Mouse (Mus musculus) limb, embryonic 13.5 days (tissue): Measurements from ENCODE around the gene Itih5. TPM values are rescaled to one million over a fixed set of nuclear protein-coding genes. Genes with fewer than 3 reads are reported as not detected.
A peak's percentile ranks its signal among the peaks of the same experiment; 100 is the strongest.

ENCODE experiments used
- ATAC-seq: fragments of 200-750 bp; cut with Nextera tagmentation; 2 replicates; pipeline ENCODE4 v1.8.0; 2017; ENCODE audit warnings: low read depth, moderate number of reproducible peaks, moderate TSS enrichment; ENCODE audit not compliant: low FRiP score
- H3K27ac ChIP-seq: fragments of 300-500 bp; sonication (generic); 2 replicates; pipeline ENCODE4 v1.5.1; 2015; ENCODE audit warnings: inconsistent platforms, mild to moderate bottlenecking, moderate library complexity
- H3K27me3 ChIP-seq: fragments of 300-500 bp; sonication (generic); 2 replicates; pipeline ENCODE4 v1.6.1; 2015; ENCODE audit warnings: mild to moderate bottlenecking, inconsistent platforms
- H3K36me3 ChIP-seq: fragments of 300-500 bp; sonication (generic); 2 replicates; pipeline ENCODE4 v1.6.1; 2015; ENCODE audit warnings: inconsistent platforms, mild to moderate bottlenecking, moderate library complexity
- H3K4me1 ChIP-seq: fragments of 300-500 bp; sonication (generic); 2 replicates; pipeline ENCODE4 v1.6.1; 2015; ENCODE audit warnings: inconsistent platforms
- H3K4me2 ChIP-seq: fragments of 300-500 bp; sonication (generic); replicated peaks from 2 replicates; pipeline ENCODE4 v1.6.1; 2015; ENCODE audit warnings: inconsistent platforms, mild to moderate bottlenecking, moderate library complexity
- H3K4me3 ChIP-seq: fragments of 300-500 bp; sonication (generic); 2 replicates; pipeline ENCODE4 v1.5.1; 2015; ENCODE audit warnings: moderate library complexity, mild to moderate bottlenecking, inconsistent platforms
- H3K9ac ChIP-seq: fragments of 300-500 bp; sonication (generic); 2 replicates; pipeline ENCODE4 v1.6.1; 2015; ENCODE audit warnings: mild to moderate bottlenecking, inconsistent platforms
- H3K9me3 ChIP-seq: fragments of 300-500 bp; sonication (generic); 2 replicates; pipeline ENCODE4 v1.6.1; 2016; ENCODE audit warnings: inconsistent platforms
- WGBS: fragments of 180-500 bp; shearing (Covaris S2); methylation state at CpG from one replicate; pipeline ENCODE4 v1.1.7; 2015; 5-methylcytosine and 5-hydroxymethylcytosine counted together
- polyA plus RNA-seq: library from polyadenylated mRNA; unstranded; fragments of >200 nt; fragmentation: Nextera tagmentation; extraction: Ambion mirVana; gene quantifications from 2 replicates; pipeline ENCODE4 v1.2.1, GENCODE M21; 2015

Itih5 gene
- 6.6 and 7.0 TPM in 2 replicates for polyA plus RNA-seq

DNA sequence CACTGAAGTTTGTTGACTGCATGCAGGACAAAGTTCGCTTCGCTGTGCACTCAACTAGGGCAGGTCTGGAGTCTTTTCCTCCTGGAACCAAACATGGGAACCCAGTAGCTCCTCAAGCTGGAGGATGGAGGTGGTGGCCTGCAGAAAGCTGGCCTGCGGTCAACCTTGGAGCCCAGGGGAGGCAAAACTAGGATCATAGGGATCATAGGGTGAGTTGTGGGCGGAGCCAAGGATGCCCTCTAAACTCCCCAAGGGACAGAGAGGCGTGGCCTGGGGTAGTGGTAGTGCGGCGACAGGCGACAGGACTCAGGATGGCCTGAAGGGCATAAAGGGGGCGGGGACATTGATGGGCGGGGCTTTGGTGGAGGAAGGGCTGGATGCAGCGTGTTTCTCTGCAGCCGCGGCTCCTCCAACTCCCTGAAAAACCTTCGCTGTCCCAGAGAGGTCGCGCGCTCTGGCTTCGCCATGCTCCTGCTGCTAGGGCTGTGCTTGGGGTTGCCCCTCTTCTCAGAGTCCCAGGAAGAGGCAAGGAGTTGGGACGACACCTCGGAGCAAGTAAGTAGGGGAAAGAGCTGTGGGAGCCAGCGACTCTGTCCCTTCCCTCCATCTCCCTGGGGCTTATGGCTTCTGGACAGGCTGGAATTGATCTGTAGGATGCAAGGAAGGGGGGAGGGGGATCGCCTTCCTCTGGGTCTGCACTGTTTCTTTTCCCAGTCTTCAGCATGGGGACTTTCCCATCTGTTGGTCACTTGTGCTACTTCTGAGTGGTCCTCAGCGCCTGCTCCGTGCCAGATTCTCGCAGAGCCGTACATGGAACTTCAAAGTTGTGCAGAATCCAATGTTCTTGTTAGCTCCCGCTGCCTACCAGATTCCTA, at the start of gene Itih5:
TSS of gene Itih5 (plus strand) at position 371 of the 875 bp plus-strand sequence.
- Histone ChIP-seq H3K27me3 (no peaks in the 10 kb centered on the region), H3K9ac (peak within 1 kb of the TSS; percentile 63), H3K4me2 (peak within 1 kb of the TSS; percentile 93), H3K4me3 (peak within 1 kb of the TSS; percentile 51), H3K4me1 (peaks cover 6% of the 10 kb centered on the region), H3K9me3 (no peaks in the 10 kb centered on the region), H3K36me3 (no peaks in the 10 kb centered on the region), H3K27ac (no peak within 1 kb of the TSS)
- peak; percentile 78 for ATAC-seq
- WGBS = 7% methylated on average over 27 of the region's 27 CpGs

DNA sequence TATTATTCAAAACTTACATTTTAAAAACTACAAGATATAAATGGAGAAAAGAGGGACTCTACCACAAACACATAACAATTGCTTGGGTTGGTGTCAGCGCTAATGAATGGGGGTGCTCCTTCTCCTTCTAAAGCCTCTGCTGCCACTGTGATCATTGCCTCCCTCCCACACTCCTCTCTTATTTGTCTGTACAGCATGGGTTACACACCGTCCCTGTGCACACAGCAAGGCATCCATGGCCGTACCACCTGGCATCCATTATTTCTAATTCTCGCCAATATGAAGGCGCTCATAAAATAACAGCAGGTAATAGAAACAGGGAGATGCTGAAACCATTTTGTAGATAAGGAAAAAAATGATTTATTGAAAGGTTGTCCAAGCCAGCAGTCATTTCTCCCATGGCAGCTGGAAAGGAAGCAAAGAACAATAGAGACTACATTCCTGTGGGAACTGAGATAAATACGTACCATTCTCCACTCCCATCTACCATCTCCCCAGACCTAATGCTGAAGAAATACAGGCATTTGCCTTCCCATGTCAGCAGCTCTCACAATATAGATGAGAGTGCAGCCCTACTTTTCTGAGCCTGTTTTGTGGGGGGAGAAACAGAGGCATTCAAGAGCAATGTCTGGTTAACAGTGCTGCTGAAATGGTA, 44.7 kb upstream of the Itih5 start:
- ATAC-seq = no peak
- no peak overlapping the region for H3K9ac ChIP-seq
- WGBS = 41% methylated on average over 6 of the region's 6 CpGs

DNA sequence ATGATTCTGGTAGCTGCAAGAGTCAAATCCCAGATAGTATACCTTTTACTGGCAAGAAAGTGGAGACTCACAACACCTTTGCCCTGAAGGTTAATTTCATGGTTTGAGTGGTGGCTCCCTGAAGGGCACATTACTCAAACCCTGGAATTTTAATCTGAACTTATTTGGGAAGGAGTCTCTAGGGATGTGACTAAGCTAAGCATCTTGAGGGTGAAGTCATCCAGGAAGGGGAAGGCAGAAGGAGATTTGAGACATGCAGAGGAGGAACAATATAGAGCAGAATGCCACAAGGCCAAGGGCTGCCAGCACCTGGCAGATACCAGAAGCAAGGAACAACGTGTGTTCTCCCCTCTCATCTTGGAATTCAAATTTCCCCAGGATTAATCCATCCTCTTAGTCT, 34.6 kb upstream of the Itih5 start:
- Histone ChIP-seq H3K36me3 (no peaks in the 10 kb centered on the region), H3K4me2 (no peak overlapping the region), H3K27me3 (no peaks in the 10 kb centered on the region), H3K27ac (no peak overlapping the region), H3K9ac (no peak overlapping the region), H3K9me3 (no peaks in the 10 kb centered on the region), H3K4me3 (no peak overlapping the region), H3K4me1 (no peaks in the 10 kb centered on the region)
- ATAC-seq = no peak
- WGBS = 60% methylated on average over 1 of the region's 1 CpGs

More for the DNA sequence above, 44.7 kb upstream of the Itih5 start:
- H3K27me3 ChIP-seq = no peaks in the 10 kb centered on the region
- H3K4me3 ChIP-seq = no peak overlapping the region
- no peaks in the 10 kb centered on the region for H3K36me3 ChIP-seq
- H3K4me1 ChIP-seq = 0 out of 2 replicates have a peak, but pooled peaks cover 7% of the 10 kb centered on the region
- no peak overlapping the region for H3K4me2 ChIP-seq
- no peaks in the 10 kb centered on the region for H3K9me3 ChIP-seq
- no peak overlapping the region for H3K27ac ChIP-seq

DNA sequence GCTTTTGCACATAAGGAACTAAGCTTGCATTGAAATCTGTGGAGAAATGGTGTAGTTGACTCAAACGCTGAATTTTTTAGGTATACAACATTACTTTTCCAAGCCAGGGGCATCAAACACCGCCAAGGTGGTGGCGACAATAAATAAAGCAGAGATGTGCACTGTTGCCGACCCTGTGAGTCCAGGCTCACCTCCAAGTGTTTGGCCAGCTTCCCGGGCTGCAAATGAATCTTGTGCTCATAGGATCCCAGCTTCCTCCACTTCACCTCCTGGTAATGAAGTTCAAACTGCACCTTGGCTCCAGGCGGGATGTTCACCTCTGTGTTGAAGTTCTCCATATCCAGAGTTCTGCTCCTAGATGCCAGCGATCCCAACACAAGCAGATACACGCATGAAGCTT, 34.1 kb upstream of the Itih5 start:
- H3K27me3 ChIP-seq = no peaks in the 10 kb centered on the region
- no peaks in the 10 kb centered on the region for H3K36me3 ChIP-seq
- WGBS = 78% methylated on average over 8 of the region's 8 CpGs
- no peak overlapping the region for H3K4me2 ChIP-seq
- H3K9ac ChIP-seq = no peak overlapping the region
- no peak overlapping the region for H3K4me3 ChIP-seq
- no peak for ATAC-seq
- no peak overlapping the region for H3K27ac ChIP-seq
- H3K4me1 ChIP-seq = no peaks in the 10 kb centered on the region
- no peaks in the 10 kb centered on the region for H3K9me3 ChIP-seq

DNA sequence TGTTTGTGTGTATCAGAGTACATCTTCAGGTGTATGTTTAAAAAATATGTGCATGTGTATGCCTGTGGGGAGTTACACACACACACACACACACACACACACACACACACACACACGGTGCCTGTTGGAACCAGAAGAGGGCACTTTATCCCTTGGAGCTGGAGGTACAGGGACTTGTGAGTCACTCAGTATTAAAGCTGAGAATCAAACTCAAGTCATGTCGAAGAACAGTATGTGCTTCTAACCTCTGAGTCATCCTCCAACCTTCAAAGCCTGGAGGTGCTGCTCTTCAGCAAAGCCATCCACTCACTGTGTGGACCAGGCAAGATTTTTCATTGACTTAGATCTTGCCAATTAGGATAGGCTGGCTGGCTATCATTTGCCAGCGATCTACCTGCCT, 31.5 kb upstream of the Itih5 start:
- Histone ChIP-seq H3K4me3 (no peak overlapping the region), H3K9ac (no peak overlapping the region), H3K27ac (no peak overlapping the region), H3K9me3 (no peaks in the 10 kb centered on the region), H3K4me2 (no peak overlapping the region), H3K36me3 (no peaks in the 10 kb centered on the region), H3K27me3 (no peaks in the 10 kb centered on the region), H3K4me1 (no peaks in the 10 kb centered on the region)
- no peak for ATAC-seq
- 66% methylated on average over 3 of the region's 3 CpGs for WGBS

DNA sequence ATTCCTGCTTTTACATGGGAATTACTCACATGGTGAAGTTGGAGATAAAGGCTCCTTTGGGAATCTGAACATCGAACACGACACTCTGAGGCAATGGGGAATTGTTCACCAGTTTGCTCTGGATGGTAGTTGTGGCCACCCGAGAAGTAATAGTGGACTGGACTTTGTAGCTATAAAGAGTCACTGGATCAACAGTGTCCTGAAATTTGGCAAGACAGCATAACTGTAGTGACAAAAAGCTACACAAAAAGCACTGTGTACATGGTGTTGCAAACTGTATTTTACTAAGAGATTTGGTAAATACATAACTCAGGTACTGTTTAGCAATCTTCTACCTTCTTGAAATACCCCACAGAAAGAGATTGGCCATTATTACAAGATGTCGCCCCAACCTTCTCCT, 27.2 kb upstream of the Itih5 start:
- Histone ChIP-seq H3K4me3 (no peak overlapping the region), H3K36me3 (no peaks in the 10 kb centered on the region), H3K9ac (no peak overlapping the region), H3K27me3 (no peaks in the 10 kb centered on the region), H3K9me3 (no peaks in the 10 kb centered on the region), H3K4me2 (no peak overlapping the region), H3K27ac (no peak overlapping the region), H3K4me1 (no peaks in the 10 kb centered on the region)
- 86% methylated on average over 4 of the region's 4 CpGs for whole genome bisulfite sequencing
- no peak for ATAC-seq

DNA sequence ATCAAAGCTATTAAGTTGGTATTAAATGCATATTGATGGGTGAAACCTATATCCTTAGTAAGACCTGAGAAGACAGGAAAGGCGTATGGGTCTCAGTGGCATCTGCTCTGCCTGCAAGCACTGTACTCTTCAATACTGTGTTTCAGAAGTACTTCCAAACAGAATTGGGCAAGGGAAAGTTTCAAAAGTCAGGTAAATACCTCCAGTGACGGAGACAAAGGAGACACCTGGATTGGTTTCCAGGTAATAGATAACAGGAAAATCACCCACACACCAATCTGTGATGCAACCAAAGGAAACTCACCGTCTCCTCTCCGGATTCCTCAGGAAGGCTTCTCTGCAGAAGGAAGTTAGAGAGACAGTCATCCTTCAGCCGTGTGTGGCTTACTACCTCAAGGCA, 25.9 kb upstream of the Itih5 start:
- no peaks in the 10 kb centered on the region for H3K36me3 ChIP-seq
- ATAC-seq = no peak
- no peak overlapping the region for H3K4me2 ChIP-seq
- H3K4me1 ChIP-seq = no peaks in the 10 kb centered on the region
- H3K9me3 ChIP-seq = no peaks in the 10 kb centered on the region
- 85% methylated on average over 5 of the region's 5 CpGs for WGBS
- H3K27me3 ChIP-seq = no peaks in the 10 kb centered on the region
- no peak overlapping the region for H3K9ac ChIP-seq
- no peak overlapping the region for H3K27ac ChIP-seq
- no peak overlapping the region for H3K4me3 ChIP-seq

DNA sequence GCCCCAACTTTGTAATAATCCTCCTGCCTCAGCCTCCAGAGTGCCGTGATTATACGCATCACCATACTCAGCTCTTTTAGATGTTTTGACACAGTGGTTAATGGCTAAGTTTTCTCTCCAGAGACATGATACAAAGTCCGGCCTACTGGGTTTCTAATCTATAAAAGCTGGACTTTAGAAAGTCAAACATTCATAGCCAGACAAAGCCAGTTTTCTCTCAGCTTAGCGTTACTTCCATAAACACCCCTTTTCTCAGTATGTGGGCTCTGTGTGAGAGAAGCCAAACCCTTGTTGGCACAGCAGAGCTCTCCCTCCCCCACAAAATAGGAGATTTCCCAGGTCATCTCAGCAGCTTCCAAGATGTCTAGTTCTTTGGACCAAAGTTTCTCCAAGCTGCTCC, 24.8 kb upstream of the Itih5 start:
- H3K9me3 ChIP-seq = no peaks in the 10 kb centered on the region
- ATAC-seq = no peak
- H3K4me2 ChIP-seq = no peak overlapping the region
- H3K4me3 ChIP-seq = no peak overlapping the region
- H3K27ac ChIP-seq = no peak overlapping the region
- WGBS = 76% methylated on average over 4 of the region's 4 CpGs
- no peaks in the 10 kb centered on the region for H3K4me1 ChIP-seq
- no peaks in the 10 kb centered on the region for H3K27me3 ChIP-seq
- H3K9ac ChIP-seq = no peak overlapping the region
- no peaks in the 10 kb centered on the region for H3K36me3 ChIP-seq

DNA sequence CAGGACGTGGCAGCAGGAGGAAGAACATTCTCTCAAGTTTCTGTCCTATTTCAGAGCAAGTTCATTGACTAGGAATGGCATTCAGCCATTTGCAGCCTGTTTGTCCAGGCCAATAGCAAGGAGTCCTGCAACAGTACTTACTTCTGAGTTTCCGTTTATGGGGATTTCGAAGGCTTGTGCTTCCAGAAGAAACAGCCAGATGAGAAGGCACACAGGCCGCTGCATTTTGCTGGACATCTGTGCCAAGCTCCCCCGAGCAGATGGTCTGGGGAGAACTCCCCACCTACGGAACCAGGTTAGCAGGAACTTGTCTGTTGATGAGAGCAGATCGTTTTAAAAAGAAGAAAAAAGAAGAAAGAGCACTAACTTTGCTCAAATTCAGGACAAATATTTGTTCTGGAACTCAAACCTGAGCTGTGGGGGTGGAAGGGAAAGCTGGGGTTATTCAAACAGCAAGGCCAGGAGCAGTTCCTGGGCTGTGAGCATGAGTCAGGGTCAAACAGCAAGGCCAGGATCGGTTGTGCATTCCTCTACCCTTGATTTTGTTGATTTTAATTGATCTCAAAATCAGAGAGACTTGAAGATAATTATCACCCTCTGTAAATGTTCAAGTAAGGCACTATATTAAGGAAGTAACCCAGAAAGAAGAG, 22.9 kb upstream of the Itih5 start:
- no peak for ATAC-seq
- 51% methylated on average over 8 of the region's 8 CpGs for WGBS

DNA sequence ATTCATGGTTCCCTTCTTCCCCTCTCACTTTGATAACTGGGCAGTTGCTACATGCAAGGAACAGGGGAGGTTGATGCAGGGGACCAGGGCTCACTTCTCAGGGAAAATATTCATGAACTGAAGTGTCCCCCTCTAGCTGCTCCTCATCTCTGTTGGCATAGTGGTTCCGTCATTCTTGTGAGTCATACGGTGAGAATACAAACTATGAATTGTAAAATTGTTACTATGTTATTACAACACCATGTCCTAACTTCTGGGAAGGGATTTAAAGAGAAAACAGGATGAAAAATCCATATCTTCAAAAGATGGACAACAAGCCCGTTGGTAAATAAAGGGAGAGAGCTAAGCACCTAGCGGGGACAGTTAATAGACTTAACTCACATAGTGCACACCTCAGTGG, 22.1 kb upstream of the Itih5 start, which contains the start of gene Itih2:
TSS of gene Itih2 (minus strand) at position 101 of the 400 bp plus-strand sequence.
- no peaks in the 10 kb centered on the region for H3K36me3 ChIP-seq
- no peak within 1 kb of the TSS for H3K27ac ChIP-seq
- no peaks in the 10 kb centered on the region for H3K27me3 ChIP-seq
- ATAC-seq = no peak
- no peak within 1 kb of the TSS for H3K4me2 ChIP-seq
- H3K9ac ChIP-seq = no peak within 1 kb of the TSS
- no peaks in the 10 kb centered on the region for H3K4me1 ChIP-seq
- 93% methylated on average over 4 of the region's 4 CpGs for WGBS
- no peak within 1 kb of the TSS for H3K4me3 ChIP-seq
- no peaks in the 10 kb centered on the region for H3K9me3 ChIP-seq

More for the DNA sequence above, 22.9 kb upstream of the Itih5 start:
- H3K9ac ChIP-seq = no peak overlapping the region
- H3K4me3 ChIP-seq = no peak overlapping the region
- H3K4me2 ChIP-seq = no peak overlapping the region
- no peaks in the 10 kb centered on the region for H3K27me3 ChIP-seq
- no peaks in the 10 kb centered on the region for H3K9me3 ChIP-seq
- H3K27ac ChIP-seq = no peak overlapping the region
- no peaks in the 10 kb centered on the region for H3K36me3 ChIP-seq
- H3K4me1 ChIP-seq = no peaks in the 10 kb centered on the region

DNA sequence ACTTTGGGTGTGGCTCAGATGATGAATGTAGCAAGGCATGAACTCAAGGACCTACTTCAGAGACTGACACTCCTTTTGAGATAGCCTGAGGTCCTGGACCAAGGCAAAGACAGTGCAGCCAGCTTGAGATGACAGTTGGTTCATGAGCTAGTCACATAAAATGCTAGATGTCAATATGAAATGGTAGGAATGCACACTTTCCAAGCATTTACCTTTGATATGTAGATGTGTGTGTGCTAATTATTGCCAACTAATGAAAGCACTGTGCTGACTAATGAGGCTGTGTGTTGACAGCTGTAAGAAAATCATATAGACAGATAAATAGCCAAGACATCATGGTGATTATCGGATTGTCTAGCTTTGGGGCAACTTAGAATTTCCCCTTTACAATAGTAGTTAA, 21.2 kb upstream of the Itih5 start:
- Histone ChIP-seq H3K27me3 (no peaks in the 10 kb centered on the region), H3K4me2 (no peak overlapping the region), H3K27ac (no peak overlapping the region), H3K9me3 (no peaks in the 10 kb centered on the region), H3K36me3 (no peaks in the 10 kb centered on the region), H3K4me1 (no peaks in the 10 kb centered on the region), H3K4me3 (no peak overlapping the region), H3K9ac (no peak overlapping the region)
- no peak for ATAC-seq
- 98% methylated on average over 1 of the region's 1 CpGs for WGBS

DNA sequence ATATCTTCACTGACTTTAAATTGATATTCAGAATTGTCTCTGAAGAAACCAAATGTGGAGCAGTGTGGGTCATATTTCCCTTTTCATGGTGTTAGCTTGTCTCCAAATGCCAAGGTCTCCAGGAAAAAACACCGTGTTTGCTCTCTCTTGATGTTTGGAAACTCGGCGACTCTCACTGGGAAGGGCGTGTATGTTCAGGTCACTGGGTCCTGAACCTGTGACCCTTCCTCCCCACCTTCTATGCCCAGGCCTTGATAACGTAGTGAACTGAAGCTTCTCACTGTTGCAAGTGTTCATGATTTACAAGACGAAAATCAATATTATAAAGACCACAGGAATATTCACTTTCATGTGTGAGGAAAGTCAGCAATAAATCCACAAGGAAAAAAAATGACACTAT, 19.4 kb upstream of the Itih5 start:
- Histone ChIP-seq H3K4me2 (no peak overlapping the region), H3K36me3 (no peaks in the 10 kb centered on the region), H3K4me3 (no peak overlapping the region), H3K27ac (no peak overlapping the region), H3K9ac (no peak overlapping the region), H3K4me1 (no peaks in the 10 kb centered on the region), H3K9me3 (no peaks in the 10 kb centered on the region), H3K27me3 (no peaks in the 10 kb centered on the region)
- WGBS = 66% methylated on average over 6 of the region's 6 CpGs
- no peak for ATAC-seq
